Mouse (Mus musculus) right cerebral cortex, postnatal 25 days (tissue): ENCODE measurements around the gene Vcam1.

Experiments used
- DNase-seq: peaks from one replicate; pipeline ENCODE4 v3.0.0; 2022

Gene Vcam1

GRCm38 (mm10) chr3:116080939-116081676, 48.4 kb downstream of the Vcam1 start:
- no peak for DNase-seq

GRCm38 (mm10) chr3:116080166-116080788, 49.2 kb downstream of the Vcam1 start:
- DNase-seq = no peak

GRCm38 (mm10) chr3:116078490-116078889, 51.0 kb downstream of the Vcam1 start:
- peak; percentile 8 for DNase-seq

- no peak for DNase-seq
These were observed 52.7 kb downstream of the Vcam1 start for GRCm38 (mm10) chr3:116076739-116077138.

GRCm38 (mm10) chr3:116072584-116072983, 56.9 kb downstream of the Vcam1 start:
- DNase-seq = no peak

- no peak for DNase-seq
These were observed 67.3 kb downstream of the Vcam1 start for GRCm38 (mm10) chr3:116062141-116062540.

GRCm38 (mm10) chr3:116060320-116060719, 69.2 kb downstream of the Vcam1 start:
- DNase-seq = no peak
